Mouse (Mus musculus) liver, embryonic 11.5 days (tissue): Measurements from ENCODE around the gene Col15a1. TPM values are rescaled to one million over a fixed set of nuclear protein-coding genes. Genes with fewer than 3 reads are reported as not detected.

Experiments
- ATAC-seq: fragments of 200-750 bp; cut with Nextera tagmentation; replicated peaks from 2 replicates; pipeline ENCODE4 v1.8.0; 2017; ENCODE audit warnings: moderate number of reproducible peaks, mild to moderate bottlenecking, moderate TSS enrichment, moderate library complexity; ENCODE audit not compliant: low FRiP score
- DNase-seq: peaks from one replicate; pipeline ENCODE4 v3.0.0-alpha.2; 2017; ENCODE audit warnings: low spot score
- H3K27ac ChIP-seq: fragments of 300-500 bp; sonication (generic); 2 replicates; pipeline ENCODE4 v1.5.1; 2014; ENCODE audit warnings: mild to moderate bottlenecking, low read depth, low read length, control low read depth
- H3K27me3 ChIP-seq: fragments of 300-500 bp; sonication (generic); replicated peaks from 2 replicates; pipeline ENCODE4 v1.6.1; 2014; ENCODE audit warnings: low read length, mixed read lengths; ENCODE audit not compliant: control insufficient read depth, insufficient read depth
- H3K36me3 ChIP-seq: fragments of 300-500 bp; sonication (generic); 2 replicates; pipeline ENCODE4 v1.6.1; 2014; ENCODE audit warnings: mild to moderate bottlenecking, low read length, moderate library complexity, mixed read lengths; ENCODE audit not compliant: control insufficient read depth, insufficient read depth
- H3K4me1 ChIP-seq: fragments of 300-500 bp; sonication (generic); replicated peaks from 2 replicates; pipeline ENCODE4 v1.6.1; 2014; ENCODE audit warnings: low read length, mixed read lengths; ENCODE audit not compliant: control insufficient read depth, insufficient read depth
- H3K4me2 ChIP-seq: fragments of 300-500 bp; sonication (generic); 2 replicates; pipeline ENCODE4 v1.6.1; 2014; ENCODE audit warnings: mild to moderate bottlenecking, control low read depth, moderate library complexity
- H3K4me3 ChIP-seq: fragments of 300-500 bp; sonication (generic); 2 replicates; pipeline ENCODE4 v1.5.1; 2014; ENCODE audit warnings: low read depth, low read length, control low read depth
- H3K9ac ChIP-seq: fragments of 300-500 bp; sonication (generic); 2 replicates; pipeline ENCODE4 v1.6.1; 2014; ENCODE audit warnings: low read depth, low read length, control low read depth
- H3K9me3 ChIP-seq: fragments of 300-500 bp; sonication (generic); 2 replicates; pipeline ENCODE4 v1.6.1; 2016; ENCODE audit warnings: low read length, inconsistent platforms, mixed read lengths; ENCODE audit not compliant: control insufficient read depth
- WGBS: fragments of 180-500 bp; shearing (Covaris S2); extraction: QIAGEN DNeasy Blood & Tissue Kit; methylation state at CpG from one replicate; pipeline ENCODE4 v1.1.7; 2014; 5-methylcytosine and 5-hydroxymethylcytosine counted together
- polyA plus RNA-seq: library from polyadenylated mRNA; unstranded; fragments of >200 nt; fragmentation: Nextera tagmentation; extraction: Ambion mirVana; gene quantifications from 2 replicates; pipeline ENCODE4 v1.2.1, GENCODE M21; 2014

The Col15a1 gene
- polyA plus RNA-seq, 1 experiment from 2014 or later: 1.2 TPM

DNA sequence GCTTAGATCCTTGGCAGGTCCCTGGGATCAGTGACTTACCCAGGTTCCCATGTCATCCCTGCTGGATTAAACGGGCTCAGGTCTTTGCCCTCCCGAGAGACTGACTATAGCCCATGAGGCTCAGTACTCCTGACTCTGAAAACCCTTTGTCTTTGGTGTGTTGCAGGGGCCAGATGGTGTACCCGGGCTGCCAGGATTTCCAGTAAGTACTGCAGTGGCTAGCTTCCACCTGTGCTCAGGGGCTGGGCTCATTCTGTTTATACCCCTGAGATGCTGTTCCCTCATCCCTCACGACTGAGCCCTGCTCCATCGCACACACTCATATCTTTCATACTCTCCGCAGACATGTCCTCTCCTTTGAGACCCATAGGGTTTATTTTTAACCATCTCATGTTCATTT, 76.3 kb downstream of the Col15a1 start:
- H3K27ac ChIP-seq: no peak overlapping the region

GRCm38 (mm10) chr4:47284874-47285273, 76.9 kb downstream of the Col15a1 start:
- H3K27ac ChIP-seq: no peak overlapping the region
- DNase-seq (no peak), ATAC-seq (no peak; the same call in 1 of the 2 replicates)
- H3K4me1 ChIP-seq: peaks cover 7% of the 10 kb centered on the region
- H3K4me3 ChIP-seq: no peak overlapping the region
- H3K27me3 ChIP-seq: no peaks in the 10 kb centered on the region
- no peaks in the 10 kb centered on the region for H3K36me3 ChIP-seq
- H3K9me3 ChIP-seq: no peaks in the 10 kb centered on the region
- H3K4me2 ChIP-seq: no peak overlapping the region
- H3K9ac ChIP-seq: no peak overlapping the region
- 40% methylated on average over 9 of the region's 9 CpGs for WGBS

More for the DNA sequence above, 76.3 kb downstream of the Col15a1 start:
- 65% methylated on average over 6 of the region's 6 CpGs for WGBS
- Histone ChIP-seq H3K9me3 (no peaks in the 10 kb centered on the region), H3K4me3 (no peak overlapping the region), H3K27me3 (no peaks in the 10 kb centered on the region), H3K4me2 (no peak overlapping the region), H3K9ac (no peak overlapping the region), H3K4me1 (peaks cover 7% of the 10 kb centered on the region), H3K36me3 (no peaks in the 10 kb centered on the region)
- DNase-seq (no peak), ATAC-seq (no peak)

DNA sequence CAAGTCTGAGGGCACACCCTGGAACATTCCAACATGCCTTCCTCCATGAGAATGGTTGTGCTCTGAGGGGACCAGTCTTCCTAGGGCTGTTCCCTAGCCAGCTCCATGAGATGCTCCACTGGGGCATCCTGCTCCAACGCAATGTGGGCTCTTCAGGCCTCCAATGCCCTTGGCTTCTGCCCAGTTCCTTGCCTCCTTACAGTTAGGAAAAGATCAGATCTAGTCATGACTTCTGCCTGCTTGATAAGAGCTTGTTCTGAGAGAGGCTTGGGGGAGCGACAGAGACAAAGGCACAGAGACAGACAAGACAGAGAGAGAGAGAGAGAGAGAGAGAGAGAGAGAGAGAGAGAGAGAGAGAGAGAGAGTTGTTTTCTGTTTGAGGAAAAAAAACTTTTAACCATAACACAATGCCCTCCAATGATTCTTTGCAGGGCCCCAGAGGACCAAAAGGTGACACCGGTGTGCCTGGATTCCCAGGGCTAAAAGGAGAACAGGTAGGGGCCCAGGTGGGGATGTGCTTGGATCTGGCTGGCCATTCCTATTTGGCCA, 78.7 kb downstream of the Col15a1 start:
- H3K27ac ChIP-seq: no peak overlapping the region
- no peak for ATAC-seq
- no peak overlapping the region for H3K4me2 ChIP-seq
- no peaks in the 10 kb centered on the region for H3K9me3 ChIP-seq
- H3K9ac ChIP-seq: no peak overlapping the region
- H3K4me3 ChIP-seq: no peak overlapping the region
- DNase-seq: no peak
- peaks cover 7% of the 10 kb centered on the region for H3K4me1 ChIP-seq
- no peaks in the 10 kb centered on the region for H3K36me3 ChIP-seq
- WGBS: 86% methylated on average over 3 of the region's 3 CpGs
- no peaks in the 10 kb centered on the region for H3K27me3 ChIP-seq

DNA sequence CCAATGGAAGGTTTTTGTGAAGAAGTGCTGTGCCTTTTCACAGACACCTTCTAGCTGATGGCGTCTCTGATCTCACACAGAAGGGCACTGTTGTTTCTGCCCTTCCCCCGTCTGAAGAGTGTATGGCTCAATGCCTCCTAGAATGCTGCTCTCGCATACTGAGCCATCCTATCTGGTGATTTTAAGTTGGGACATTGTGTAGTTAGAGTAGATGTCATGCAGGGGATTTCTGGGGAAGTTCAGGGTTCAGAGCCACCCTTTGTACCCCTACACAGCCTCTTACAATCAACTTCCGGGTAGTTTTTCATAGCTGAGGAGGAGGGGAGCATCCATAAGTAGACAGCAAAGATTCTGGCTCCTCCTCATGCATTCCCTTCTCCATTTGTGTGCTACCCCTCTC, 79.5 kb downstream of the Col15a1 start:
- 72% methylated on average over 4 of the region's 4 CpGs for WGBS
- ATAC-seq (no peak), DNase-seq (no peak)
- no peaks in the 10 kb centered on the region for H3K9me3 ChIP-seq
- H3K4me2 ChIP-seq: no peak overlapping the region
- H3K36me3 ChIP-seq: no peaks in the 10 kb centered on the region
- no peaks in the 10 kb centered on the region for H3K27me3 ChIP-seq
- H3K4me1 ChIP-seq: peaks cover 7% of the 10 kb centered on the region
- H3K27ac ChIP-seq: no peak overlapping the region
- H3K9ac ChIP-seq: no peak overlapping the region
- H3K4me3 ChIP-seq: no peak overlapping the region

- Histone ChIP-seq H3K4me2 (no peak overlapping the region), H3K4me1 (peaks cover 9% of the 10 kb centered on the region), H3K9ac (no peak overlapping the region), H3K4me3 (no peak overlapping the region), H3K27me3 (no peaks in the 10 kb centered on the region), H3K9me3 (no peaks in the 10 kb centered on the region), H3K36me3 (no peaks in the 10 kb centered on the region), H3K27ac (no peak overlapping the region)
- ATAC-seq (no peak), DNase-seq (no peak)
- WGBS: 71% methylated on average over 4 of the region's 4 CpGs
These were observed 80.3 kb downstream of the Col15a1 start for GRCm38 (mm10) chr4:47288306-47288705.

GRCm38 (mm10) chr4:47289526-47289925, 81.6 kb downstream of the Col15a1 start:
- no peaks in the 10 kb centered on the region for H3K27me3 ChIP-seq
- peaks cover 20% of the 10 kb centered on the region for H3K4me1 ChIP-seq
- 84% methylated on average over 3 of the region's 3 CpGs for WGBS
- H3K9me3 ChIP-seq: no peaks in the 10 kb centered on the region
- H3K9ac ChIP-seq: no peak overlapping the region
- H3K4me2 ChIP-seq: no peak overlapping the region
- no peak overlapping the region for H3K4me3 ChIP-seq
- no peak for DNase-seq
- no peak for ATAC-seq
- no peaks in the 10 kb centered on the region for H3K36me3 ChIP-seq
- H3K27ac ChIP-seq: no peak overlapping the region

- Histone ChIP-seq H3K27me3 (no peaks in the 10 kb centered on the region), H3K36me3 (no peaks in the 10 kb centered on the region), H3K4me2 (no peak overlapping the region), H3K9ac (no peak overlapping the region), H3K9me3 (no peaks in the 10 kb centered on the region), H3K4me1 (peaks cover 16% of the 10 kb centered on the region), H3K27ac (no peak overlapping the region), H3K4me3 (no peak overlapping the region)
- DNase-seq (no peak), ATAC-seq (no peak)
- WGBS: 58% methylated on average over 2 of the region's 2 CpGs
These were observed 82.5 kb downstream of the Col15a1 start for GRCm38 (mm10) chr4:47290448-47290847.

DNA sequence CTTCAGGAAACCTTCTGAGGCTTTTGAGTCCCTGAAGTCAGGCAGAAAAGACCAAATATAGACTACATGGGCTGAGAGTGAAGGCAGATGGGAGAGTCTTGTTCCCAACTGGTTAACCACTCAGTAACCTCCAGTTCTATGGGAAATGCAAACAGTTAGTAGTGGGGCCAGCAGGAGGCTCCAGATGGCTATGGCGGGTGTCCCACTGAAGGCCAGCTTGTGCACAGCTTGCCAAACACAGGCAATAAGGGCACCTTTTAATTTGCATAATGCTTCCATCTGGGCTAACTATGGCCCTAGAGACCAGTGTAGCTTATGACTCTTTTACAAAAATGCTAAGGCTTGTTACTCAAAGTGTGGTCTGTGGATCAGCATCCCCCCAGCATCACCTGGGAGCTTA, 83.1 kb downstream of the Col15a1 start:
- Histone ChIP-seq H3K4me3 (no peak overlapping the region), H3K27ac (no peak overlapping the region), H3K27me3 (no peaks in the 10 kb centered on the region), H3K36me3 (no peaks in the 10 kb centered on the region), H3K9ac (no peak overlapping the region), H3K4me1 (peaks cover 22% of the 10 kb centered on the region), H3K9me3 (no peaks in the 10 kb centered on the region), H3K4me2 (no peak overlapping the region)
- DNase-seq (no peak), ATAC-seq (no peak)
- 78% methylated on average over 1 of the region's 1 CpGs for WGBS

GRCm38 (mm10) chr4:47292956-47293355, 85.0 kb downstream of the Col15a1 start:
- Histone ChIP-seq H3K4me3 (no peak overlapping the region), H3K36me3 (no peaks in the 10 kb centered on the region), H3K27ac (no peak overlapping the region), H3K9ac (no peak overlapping the region), H3K4me2 (no peak overlapping the region), H3K9me3 (no peaks in the 10 kb centered on the region), H3K4me1 (peaks cover 22% of the 10 kb centered on the region), H3K27me3 (no peaks in the 10 kb centered on the region)
- WGBS: 58% methylated on average over 4 of the region's 4 CpGs
- DNase-seq (no peak), ATAC-seq (no peak)
